Mouse (Mus musculus): ENCODE results near the gene Tcl1b3. TPM values are rescaled to one million over a fixed set of nuclear protein-coding genes. Genes with fewer than 3 reads are reported as not detected.
A peak's percentile ranks its signal among the peaks of the same experiment; 100 is the strongest.
"Not testable (repeated sequence)": the region's sequence is repeated elsewhere in the genome, so short reads cannot be mapped to it uniquely, and the experiment has no call there.

Gene Tcl1b3
- polyA plus RNA-seq, 1 experiment from 2014 or later, result not detected

GRCm38 (mm10) chr12:105188980-105189379 lies 1.9 kb upstream of the Tcl1b3 start:
- not testable (repeated sequence) for H3K9me3 ChIP-seq (replicated peaks); H3K9ac ChIP-seq; ATAC-seq (ENCODE audit: insufficient number of reproducible peaks, low FRiP score, low TSS enrichment, low read depth); H3K4me1 ChIP-seq; H3K4me3 ChIP-seq (replicated peaks); H3K36me3 ChIP-seq; H3K4me2 ChIP-seq (replicated peaks); H3K27ac ChIP-seq (replicated peaks); H3K27me3 ChIP-seq
- WGBS, result 49% methylated on average over 2 of the region's 2 CpGs

GRCm38 (mm10) chr12:105199684-105200497 lies 9.0 kb downstream of the Tcl1b3 start:
- H3K9ac ChIP-seq; H3K4me2 ChIP-seq (replicated peaks); H3K9me3 ChIP-seq (replicated peaks); H3K27me3 ChIP-seq; H3K4me1 ChIP-seq; H3K27ac ChIP-seq (replicated peaks); H3K4me3 ChIP-seq (replicated peaks); ATAC-seq (ENCODE audit: insufficient number of reproducible peaks, low FRiP score, low TSS enrichment, low read depth); H3K36me3 ChIP-seq: not testable (repeated sequence)
- 42% methylated on average over 7 of the region's 7 CpGs for WGBS

- H3K9me3 ChIP-seq (replicated peaks); H3K4me2 ChIP-seq (replicated peaks); H3K27ac ChIP-seq (replicated peaks); ATAC-seq (ENCODE audit: insufficient number of reproducible peaks, low FRiP score, low TSS enrichment, low read depth); H3K9ac ChIP-seq; H3K36me3 ChIP-seq; H3K4me1 ChIP-seq; H3K27me3 ChIP-seq; H3K4me3 ChIP-seq (replicated peaks): not testable (repeated sequence)
- WGBS, result 61% methylated on average over 1 of the region's 1 CpGs
Observed at GRCm38 (mm10) chr12:105201657-105202056, 10.8 kb downstream of the Tcl1b3 start, which contains the start of gene Tcl1b4. Tcl1b4 (plus strand) TSS chr12:105201957.

- Histone ChIP-seq H3K9ac (no peak overlapping the region), H3K27me3 (no peaks in the 10 kb centered on the region), H3K36me3 (no peaks in the 10 kb centered on the region), H3K4me2 (replicated peaks) (no peak overlapping the region), H3K27ac (replicated peaks) (no peak overlapping the region), H3K9me3 (replicated peaks) (no peaks in the 10 kb centered on the region), H3K4me3 (replicated peaks) (no peak overlapping the region), H3K4me1 (no peaks in the 10 kb centered on the region)
- no peak for ATAC-seq (ENCODE audit: insufficient number of reproducible peaks, low FRiP score, low TSS enrichment, low read depth)
- 64% methylated on average over 1 of the region's 1 CpGs for WGBS
Observed at GRCm38 (mm10) chr12:105207071-105207470, 16.2 kb downstream of the Tcl1b3 start.

GRCm38 (mm10) chr12:105208441-105208840 lies 17.6 kb downstream of the Tcl1b3 start:
- 93% methylated on average over 1 of the region's 1 CpGs for WGBS
- no peak overlapping the region for H3K9ac ChIP-seq

GRCm38 (mm10) chr12:105209231-105209630 lies 18.4 kb downstream of the Tcl1b3 start:
- Histone ChIP-seq H3K4me1 (no peaks in the 10 kb centered on the region), H3K36me3 (no peaks in the 10 kb centered on the region), H3K4me3 (replicated peaks) (no peak overlapping the region), H3K27ac (replicated peaks) (no peak overlapping the region), H3K9ac (no peak overlapping the region), H3K9me3 (replicated peaks) (no peaks in the 10 kb centered on the region), H3K4me2 (replicated peaks) (no peak overlapping the region), H3K27me3 (no peaks in the 10 kb centered on the region)
- WGBS, result 89% methylated on average over 7 of the region's 7 CpGs
- no peak for ATAC-seq (ENCODE audit: insufficient number of reproducible peaks, low FRiP score, low TSS enrichment, low read depth)

More at GRCm38 (mm10) chr12:105208441-105208840, 17.6 kb downstream of the Tcl1b3 start:
- H3K4me1 ChIP-seq, result no peaks in the 10 kb centered on the region
- no peaks in the 10 kb centered on the region for H3K27me3 ChIP-seq
- H3K9me3 ChIP-seq (replicated peaks), result no peaks in the 10 kb centered on the region
- no peak overlapping the region for H3K27ac ChIP-seq (replicated peaks)
- no peak overlapping the region for H3K4me3 ChIP-seq (replicated peaks)
- ATAC-seq (ENCODE audit: insufficient number of reproducible peaks, low FRiP score, low TSS enrichment, low read depth), result no peak
- H3K36me3 ChIP-seq, result no peaks in the 10 kb centered on the region
- no peak overlapping the region for H3K4me2 ChIP-seq (replicated peaks)

- no peak for ATAC-seq (ENCODE audit: insufficient number of reproducible peaks, low FRiP score, low TSS enrichment, low read depth)
- Histone ChIP-seq H3K36me3 (no peaks in the 10 kb centered on the region), H3K4me1 (no peaks in the 10 kb centered on the region), H3K9me3 (replicated peaks) (no peaks in the 10 kb centered on the region), H3K4me2 (replicated peaks) (no peak overlapping the region), H3K4me3 (replicated peaks) (no peak overlapping the region), H3K27ac (replicated peaks) (no peak overlapping the region), H3K27me3 (no peaks in the 10 kb centered on the region), H3K9ac (no peak overlapping the region)
- 88% methylated on average over 7 of the region's 7 CpGs for WGBS
Observed at GRCm38 (mm10) chr12:105217101-105217760, 26.4 kb downstream of the Tcl1b3 start.

GRCm38 (mm10) chr12:105222601-105223319 lies 31.9 kb downstream of the Tcl1b3 start, which contains the start of gene Tcl1:
Tcl1 (minus strand) TSS chr12:105222793.
- 88% methylated on average over 22 of the region's 22 CpGs for WGBS
- H3K9ac ChIP-seq, result no peak within 1 kb of the TSS
- 0 out of 2 replicates have a peak, but pooled peaks have one; percentile 24 for ATAC-seq (ENCODE audit: insufficient number of reproducible peaks, low FRiP score, low TSS enrichment, low read depth)

GRCm38 (mm10) chr12:105224621-105225320 lies 33.9 kb downstream of the Tcl1b3 start:
- Histone ChIP-seq H3K4me1 (no peaks in the 10 kb centered on the region), H3K27ac (replicated peaks) (no peak overlapping the region), H3K4me2 (replicated peaks) (no peak overlapping the region), H3K4me3 (replicated peaks) (no peak overlapping the region), H3K9ac (no peak overlapping the region), H3K36me3 (no peaks in the 10 kb centered on the region), H3K27me3 (no peaks in the 10 kb centered on the region), H3K9me3 (replicated peaks) (no peaks in the 10 kb centered on the region)
- 45% methylated on average over 16 of the region's 16 CpGs for WGBS
- no peak for ATAC-seq (ENCODE audit: insufficient number of reproducible peaks, low FRiP score, low TSS enrichment, low read depth)

More at GRCm38 (mm10) chr12:105222601-105223319, 31.9 kb downstream of the Tcl1b3 start, which contains the start of gene Tcl1:
- Histone ChIP-seq H3K27me3 (no peaks in the 10 kb centered on the region), H3K4me3 (replicated peaks) (no peak within 1 kb of the TSS), H3K27ac (replicated peaks) (no peak within 1 kb of the TSS), H3K4me2 (replicated peaks) (no peak within 1 kb of the TSS), H3K36me3 (no peaks in the 10 kb centered on the region), H3K9me3 (replicated peaks) (no peaks in the 10 kb centered on the region), H3K4me1 (no peaks in the 10 kb centered on the region)

- Histone ChIP-seq H3K27me3 (no peaks in the 10 kb centered on the region), H3K4me2 (replicated peaks) (no peak overlapping the region), H3K27ac (replicated peaks) (no peak overlapping the region), H3K4me3 (replicated peaks) (no peak overlapping the region), H3K9me3 (replicated peaks) (no peaks in the 10 kb centered on the region), H3K4me1 (no peaks in the 10 kb centered on the region), H3K9ac (no peak overlapping the region), H3K36me3 (no peaks in the 10 kb centered on the region)
- ATAC-seq (ENCODE audit: insufficient number of reproducible peaks, low FRiP score, low TSS enrichment, low read depth), result no peak
- 53% methylated on average over 11 of the region's 11 CpGs for WGBS
Observed at GRCm38 (mm10) chr12:105234362-105234761, 43.5 kb downstream of the Tcl1b3 start.

Data from embryonic facial prominence, embryonic 15.5 days (tissue).